Mouse (Mus musculus) kidney, embryonic 16.5 days (tissue): ENCODE data around the gene Mthfd1l. TPM values are rescaled to one million over a fixed set of nuclear protein-coding genes. Genes with fewer than 3 reads are reported as not detected.

Source experiments
- ATAC-seq: fragments of 200-750 bp; cut with Nextera tagmentation; 2 replicates; pipeline ENCODE4 v1.8.0; 2017; ENCODE audit warnings: moderate TSS enrichment; ENCODE audit not compliant: low FRiP score, low TSS enrichment
- H3K27ac ChIP-seq: fragments of 300-500 bp; sonication (generic); 2 replicates; pipeline ENCODE4 v1.5.1; 2014; ENCODE audit warnings: low read length
- H3K27me3 ChIP-seq: fragments of 300-500 bp; sonication (generic); 2 replicates; pipeline ENCODE4 v1.6.1; 2014; ENCODE audit warnings: low read length, control low read depth, mixed read lengths; ENCODE audit not compliant: insufficient read depth
- H3K36me3 ChIP-seq: fragments of 300-500 bp; sonication (generic); 2 replicates; pipeline ENCODE4 v1.6.1; 2014; ENCODE audit warnings: low read length, control low read depth, mixed read lengths; ENCODE audit not compliant: insufficient read depth
- H3K4me1 ChIP-seq: fragments of 300-500 bp; sonication (generic); 2 replicates; pipeline ENCODE4 v1.6.1; 2014; ENCODE audit warnings: low read length, control low read depth, mixed read lengths; ENCODE audit not compliant: insufficient read depth
- H3K4me2 ChIP-seq: fragments of 300-500 bp; sonication (generic); replicated peaks from 2 replicates; pipeline ENCODE4 v1.6.1; 2014; ENCODE audit warnings: low read depth, low read length
- H3K4me3 ChIP-seq: fragments of 300-500 bp; sonication (generic); 2 replicates; pipeline ENCODE4 v1.5.1; 2014; ENCODE audit warnings: mild to moderate bottlenecking, low read length
- H3K9ac ChIP-seq: fragments of 300-500 bp; sonication (generic); replicated peaks from 2 replicates; pipeline ENCODE4 v1.6.1; 2014; ENCODE audit warnings: low read length
- H3K9me3 ChIP-seq: fragments of 300-500 bp; sonication (generic); 2 replicates; pipeline ENCODE4 v1.6.1; 2016; ENCODE audit warnings: low read length, control low read depth
- WGBS: fragments of 180-500 bp; shearing (Covaris S2); extraction: QIAGEN DNeasy Blood & Tissue Kit; methylation state at CpG from one replicate; pipeline ENCODE4 v1.1.7; 2014; 5-methylcytosine and 5-hydroxymethylcytosine counted together
- polyA plus RNA-seq: library from polyadenylated mRNA; unstranded; fragments of >200 nt; fragmentation: Nextera tagmentation; extraction: Ambion mirVana; gene quantifications from 2 replicates; pipeline ENCODE4 v1.2.1, GENCODE M21; 2015

Mthfd1l gene
- polyA plus RNA-seq, 1 experiment from 2014 or later, result 16.7 TPM

- H3K27ac ChIP-seq, result no peak overlapping the region
- H3K4me1 ChIP-seq, result peaks cover 4% of the 10 kb centered on the region; the same call in 1 of the 2 replicates
- H3K27me3 ChIP-seq, result no peaks in the 10 kb centered on the region
- no peak for ATAC-seq
- H3K9me3 ChIP-seq, result peaks cover 4% of the 10 kb centered on the region; the same call in 1 of the 2 replicates
- H3K36me3 ChIP-seq, result peaks cover 7% of the 10 kb centered on the region; the same call in 1 of the 2 replicates
- H3K4me3 ChIP-seq, result no peak overlapping the region
- H3K4me2 ChIP-seq, result no peak overlapping the region
- no peak overlapping the region for H3K9ac ChIP-seq
- 64% methylated on average over 4 of the region's 4 CpGs for WGBS
Observed at GRCm38 (mm10) chr10:4153031-4153430, 180.1 kb downstream of the Mthfd1l start.

GRCm38 (mm10) chr10:4154035-4154434 lies 181.1 kb downstream of the Mthfd1l start:
- no peak for ATAC-seq
- peak overlapping the region; percentile 7; the same call in 1 of the 2 replicates for H3K27ac ChIP-seq
- 0 out of 2 replicates have a peak, but pooled peaks cover 3% of the 10 kb centered on the region for H3K36me3 ChIP-seq

GRCm38 (mm10) chr10:4155521-4155920 lies 182.6 kb downstream of the Mthfd1l start:
- H3K4me1 ChIP-seq, result peaks cover 19% of the 10 kb centered on the region; the same call in 1 of the 2 replicates
- ATAC-seq, result no peak
- no peak overlapping the region for H3K4me3 ChIP-seq
- no peak overlapping the region for H3K27ac ChIP-seq
- H3K36me3 ChIP-seq, result 0 out of 2 replicates have a peak, but pooled peaks cover 3% of the 10 kb centered on the region
- no peak overlapping the region for H3K9ac ChIP-seq
- no peaks in the 10 kb centered on the region for H3K27me3 ChIP-seq
- H3K9me3 ChIP-seq, result peaks cover 4% of the 10 kb centered on the region; the same call in 1 of the 2 replicates
- no peak overlapping the region for H3K4me2 ChIP-seq
- 77% methylated on average over 5 of the region's 5 CpGs for WGBS

More at GRCm38 (mm10) chr10:4154035-4154434, 181.1 kb downstream of the Mthfd1l start:
- peaks cover 4% of the 10 kb centered on the region; the same call in 1 of the 2 replicates for H3K9me3 ChIP-seq
- no peak overlapping the region for H3K4me2 ChIP-seq
- peaks cover 8% of the 10 kb centered on the region; the same call in 1 of the 2 replicates for H3K4me1 ChIP-seq
- H3K27me3 ChIP-seq, result no peaks in the 10 kb centered on the region
- H3K9ac ChIP-seq, result no peak overlapping the region
- 40% methylated on average over 6 of the region's 6 CpGs for WGBS
- H3K4me3 ChIP-seq, result no peak overlapping the region

GRCm38 (mm10) chr10:4158533-4158932 lies 185.6 kb downstream of the Mthfd1l start:
- H3K4me1 ChIP-seq, result peaks cover 31% of the 10 kb centered on the region
- H3K4me3 ChIP-seq, result no peak overlapping the region
- no peak overlapping the region for H3K4me2 ChIP-seq
- H3K9ac ChIP-seq, result no peak overlapping the region
- peak overlapping the region; percentile 29; the same call in 1 of the 2 replicates for H3K27ac ChIP-seq
- WGBS, result 47% methylated on average over 5 of the region's 5 CpGs
- H3K9me3 ChIP-seq, result no peaks in the 10 kb centered on the region; the same call in 1 of the 2 replicates
- no peaks in the 10 kb centered on the region for H3K36me3 ChIP-seq
- peak; percentile 78 for ATAC-seq
- no peaks in the 10 kb centered on the region for H3K27me3 ChIP-seq

GRCm38 (mm10) chr10:4159541-4160090 lies 186.7 kb downstream of the Mthfd1l start:
- 70% methylated on average over 8 of the region's 8 CpGs for WGBS
- H3K9ac ChIP-seq, result no peak overlapping the region
- H3K4me2 ChIP-seq, result no peak overlapping the region
- H3K9me3 ChIP-seq, result no peaks in the 10 kb centered on the region; the same call in 1 of the 2 replicates
- H3K27ac ChIP-seq, result peak overlapping the region; percentile 32; the same call in 1 of the 2 replicates
- ATAC-seq, result no peak
- H3K27me3 ChIP-seq, result no peaks in the 10 kb centered on the region
- no peaks in the 10 kb centered on the region for H3K36me3 ChIP-seq
- peaks cover 29% of the 10 kb centered on the region for H3K4me1 ChIP-seq
- H3K4me3 ChIP-seq, result no peak overlapping the region

GRCm38 (mm10) chr10:4160242-4160785 lies 187.4 kb downstream of the Mthfd1l start:
- H3K4me3 ChIP-seq, result no peak overlapping the region
- H3K27ac ChIP-seq, result no peak overlapping the region
- no peak overlapping the region for H3K4me2 ChIP-seq
- no peaks in the 10 kb centered on the region for H3K36me3 ChIP-seq
- H3K9me3 ChIP-seq, result no peaks in the 10 kb centered on the region; the same call in 1 of the 2 replicates
- WGBS, result 73% methylated on average over 13 of the region's 13 CpGs
- peak; percentile 40; the same call in 1 of the 2 replicates for ATAC-seq
- peaks cover 29% of the 10 kb centered on the region for H3K4me1 ChIP-seq
- H3K27me3 ChIP-seq, result no peaks in the 10 kb centered on the region
- no peak overlapping the region for H3K9ac ChIP-seq

- H3K36me3 ChIP-seq, result no peaks in the 10 kb centered on the region
Observed at GRCm38 (mm10) chr10:4162049-4162448, 189.1 kb downstream of the Mthfd1l start.

GRCm38 (mm10) chr10:4162976-4163375 lies 190.1 kb downstream of the Mthfd1l start:
- no peak overlapping the region for H3K4me3 ChIP-seq
- no peak overlapping the region for H3K9ac ChIP-seq
- H3K4me2 ChIP-seq, result no peak overlapping the region
- ATAC-seq, result peak; percentile 55
- peaks cover 29% of the 10 kb centered on the region for H3K4me1 ChIP-seq
- no peaks in the 10 kb centered on the region for H3K36me3 ChIP-seq
- peak overlapping the region; percentile 16; the same call in 1 of the 2 replicates for H3K27ac ChIP-seq
- WGBS, result 42% methylated on average over 3 of the region's 3 CpGs
- no peaks in the 10 kb centered on the region for H3K9me3 ChIP-seq
- no peaks in the 10 kb centered on the region for H3K27me3 ChIP-seq

More at GRCm38 (mm10) chr10:4162049-4162448, 189.1 kb downstream of the Mthfd1l start:
- 81% methylated on average over 2 of the region's 2 CpGs for WGBS
- Histone ChIP-seq H3K4me3 (no peak overlapping the region), H3K4me2 (no peak overlapping the region), H3K4me1 (peaks cover 29% of the 10 kb centered on the region), H3K27me3 (no peaks in the 10 kb centered on the region), H3K27ac (0 out of 2 replicates have a peak overlapping the region, but pooled peaks have one; percentile 37), H3K9me3 (no peaks in the 10 kb centered on the region; the same call in 1 of the 2 replicates), H3K9ac (no peak overlapping the region)
- ATAC-seq, result no peak

- H3K36me3 ChIP-seq, result no peaks in the 10 kb centered on the region
- peaks cover 28% of the 10 kb centered on the region for H3K4me1 ChIP-seq
- H3K9me3 ChIP-seq, result no peaks in the 10 kb centered on the region
- H3K4me2 ChIP-seq, result no peak overlapping the region
- H3K9ac ChIP-seq, result no peak overlapping the region
- 88% methylated on average over 9 of the region's 9 CpGs for WGBS
- no peak for ATAC-seq
- H3K4me3 ChIP-seq, result no peak overlapping the region
- no peaks in the 10 kb centered on the region for H3K27me3 ChIP-seq
- no peak overlapping the region for H3K27ac ChIP-seq
Observed at GRCm38 (mm10) chr10:4164681-4165080, 191.8 kb downstream of the Mthfd1l start.
